Mouse (Mus musculus) stomach, postnatal 0 days (tissue): ENCODE data around the gene Ralgapb. TPM values are rescaled to one million over a fixed set of nuclear protein-coding genes. Genes with fewer than 3 reads are reported as not detected.

Source experiments
- ATAC-seq: fragments of 200-750 bp; cut with Nextera tagmentation; 2 replicates; pipeline ENCODE4 v1.8.0; 2017; ENCODE audit not compliant: low FRiP score, low TSS enrichment
- DNase-seq: peaks from one replicate; pipeline ENCODE4 v3.0.0-alpha.2; 2016; ENCODE audit warnings: low spot score
- H3K27ac ChIP-seq: fragments of 300-500 bp; sonication (generic); replicated peaks from 2 replicates; pipeline ENCODE4 v1.5.1; 2014; ENCODE audit warnings: mild to moderate bottlenecking, control low read depth
- H3K27me3 ChIP-seq: fragments of 300-500 bp; sonication (generic); 2 replicates; pipeline ENCODE4 v1.6.1; 2014; ENCODE audit warnings: low read length; ENCODE audit not compliant: control insufficient read depth, insufficient read depth
- H3K36me3 ChIP-seq: fragments of 300-500 bp; sonication (generic); 2 replicates; pipeline ENCODE4 v1.6.1; 2014; ENCODE audit warnings: low read length, mixed read lengths; ENCODE audit not compliant: control insufficient read depth, insufficient read depth
- H3K4me1 ChIP-seq: fragments of 300-500 bp; sonication (generic); replicated peaks from 2 replicates; pipeline ENCODE4 v1.6.1; 2014; ENCODE audit warnings: antibody characterized with exemption; ENCODE audit not compliant: control insufficient read depth, insufficient read depth
- H3K4me2 ChIP-seq: fragments of 300-500 bp; sonication (generic); replicated peaks from 2 replicates; pipeline ENCODE4 v1.6.1; 2014; ENCODE audit warnings: low read depth, mild to moderate bottlenecking, control low read depth, moderate library complexity
- H3K4me3 ChIP-seq: fragments of 300-500 bp; sonication (generic); 2 replicates; pipeline ENCODE4 v1.5.1; 2014; ENCODE audit warnings: low read depth, low read length, control low read depth
- H3K9ac ChIP-seq: fragments of 300-500 bp; sonication (generic); 2 replicates; pipeline ENCODE4 v1.6.1; 2014; ENCODE audit warnings: mild to moderate bottlenecking, low read length, control low read depth, mixed read lengths
- H3K9me3 ChIP-seq: fragments of 300-500 bp; sonication (generic); 2 replicates; pipeline ENCODE4 v1.6.1; 2016; ENCODE audit warnings: low read length; ENCODE audit not compliant: control insufficient read depth
- CTCF ChIP-seq: IDR thresholded peaks from 2 replicates; pipeline ENCODE4 v1.5.1; 2016; ENCODE audit warnings: antibody characterized with exemption, low read depth, mild to moderate bottlenecking, moderate library complexity
- EP300 ChIP-seq: optimal IDR thresholded peaks from 2 replicates; pipeline ENCODE3; 2016; ENCODE audit warnings: antibody characterized with exemption
- WGBS: fragments of 180-500 bp; shearing (Covaris S2); extraction: QIAGEN DNeasy Blood & Tissue Kit; methylation state at CpG from one replicate; pipeline ENCODE4 v1.1.7; 2014; 5-methylcytosine and 5-hydroxymethylcytosine counted together
- polyA plus RNA-seq: library from polyadenylated mRNA; unstranded; fragments of >200 nt; fragmentation: Nextera tagmentation; extraction: Ambion mirVana; gene quantifications from 2 replicates; pipeline ENCODE4 v1.2.1, GENCODE M21; 2015

Ralgapb gene
- polyA plus RNA-seq, 1 experiment from 2014 or later: 11.4 TPM

DNA sequence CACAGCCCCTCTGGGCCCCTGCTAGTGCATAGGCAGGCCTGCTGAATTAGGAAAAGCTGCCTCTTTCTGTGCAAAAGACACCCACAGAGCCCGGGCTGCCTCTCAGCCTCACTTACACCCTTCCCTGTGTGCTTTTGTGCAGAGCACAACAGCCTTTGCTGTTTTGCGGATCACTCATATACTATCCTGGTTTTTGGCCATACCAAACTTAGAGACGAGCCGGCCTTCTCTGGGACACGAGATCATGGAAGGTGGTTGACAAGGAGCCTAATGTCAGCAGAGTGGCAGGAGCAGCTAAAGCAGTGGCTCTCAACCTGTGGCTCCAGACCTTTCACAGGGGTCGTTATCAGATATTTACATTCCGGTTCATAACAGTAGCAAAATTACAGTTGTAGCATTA lies 93.6 kb downstream of the Ralgapb start:
- DNase-seq (no peak), ATAC-seq (no peak)
- H3K9ac ChIP-seq: no peak overlapping the region
- H3K27me3 ChIP-seq: no peaks in the 10 kb centered on the region
- H3K4me2 ChIP-seq: no peak overlapping the region
- TF ChIP-seq CTCF (no peak), EP300 (no peak)
- H3K4me3 ChIP-seq: no peak overlapping the region
- no peaks in the 10 kb centered on the region for H3K9me3 ChIP-seq
- 67% methylated on average over 7 of the region's 7 CpGs for WGBS
- H3K4me1 ChIP-seq: no peaks in the 10 kb centered on the region
- no peaks in the 10 kb centered on the region for H3K36me3 ChIP-seq
- H3K27ac ChIP-seq: no peak overlapping the region

DNA sequence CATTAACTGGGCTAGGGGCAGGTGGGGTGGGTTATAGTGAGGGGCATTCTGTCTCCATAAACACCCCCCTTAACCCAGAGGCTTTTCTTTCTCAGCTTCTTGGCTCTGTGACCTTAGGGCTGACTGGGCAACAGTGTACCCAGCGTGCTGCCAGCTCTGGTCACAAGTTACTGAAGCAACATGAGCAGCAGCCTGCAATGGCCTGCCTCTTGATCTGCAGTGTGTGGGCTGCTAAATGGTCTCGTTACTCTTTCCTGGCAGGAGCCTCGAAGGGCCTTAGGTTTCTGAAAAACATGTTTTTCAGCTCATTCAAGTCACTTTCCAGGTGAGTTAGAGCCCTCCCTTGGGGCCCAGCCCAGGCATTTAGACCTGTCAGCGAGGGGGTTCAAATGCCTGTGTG lies 94.0 kb downstream of the Ralgapb start:
- Histone ChIP-seq H3K9ac (no peak overlapping the region), H3K27ac (no peak overlapping the region), H3K27me3 (no peaks in the 10 kb centered on the region), H3K9me3 (no peaks in the 10 kb centered on the region), H3K4me1 (no peaks in the 10 kb centered on the region), H3K4me2 (no peak overlapping the region), H3K4me3 (no peak overlapping the region), H3K36me3 (no peaks in the 10 kb centered on the region)
- ATAC-seq: no peak
- no peak for TF ChIP-seq CTCF
- no peak for TF ChIP-seq EP300
- 50% methylated on average over 4 of the region's 4 CpGs for WGBS
- no peak for DNase-seq

DNA sequence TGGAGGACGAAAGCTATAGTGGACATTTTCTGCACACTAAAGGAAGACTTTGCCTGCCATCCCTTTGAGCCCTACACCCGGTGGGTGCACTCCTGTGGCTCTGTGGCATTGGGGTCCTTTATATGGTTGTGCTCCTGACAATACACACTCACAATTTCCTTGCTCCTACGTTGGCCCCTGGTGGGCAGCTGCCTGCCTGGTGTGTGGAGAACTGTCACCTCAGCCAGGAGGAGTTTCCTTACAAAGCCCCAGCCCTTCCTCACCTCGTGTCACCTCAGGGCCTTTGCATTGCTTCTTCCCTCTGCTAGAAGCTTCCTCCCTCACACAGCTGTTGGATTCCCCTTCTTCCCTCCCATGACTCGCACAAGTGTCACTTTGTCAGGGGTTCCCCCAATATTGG lies 96.8 kb downstream of the Ralgapb start:
- ATAC-seq: no peak
- 86% methylated on average over 5 of the region's 5 CpGs for WGBS

DNA sequence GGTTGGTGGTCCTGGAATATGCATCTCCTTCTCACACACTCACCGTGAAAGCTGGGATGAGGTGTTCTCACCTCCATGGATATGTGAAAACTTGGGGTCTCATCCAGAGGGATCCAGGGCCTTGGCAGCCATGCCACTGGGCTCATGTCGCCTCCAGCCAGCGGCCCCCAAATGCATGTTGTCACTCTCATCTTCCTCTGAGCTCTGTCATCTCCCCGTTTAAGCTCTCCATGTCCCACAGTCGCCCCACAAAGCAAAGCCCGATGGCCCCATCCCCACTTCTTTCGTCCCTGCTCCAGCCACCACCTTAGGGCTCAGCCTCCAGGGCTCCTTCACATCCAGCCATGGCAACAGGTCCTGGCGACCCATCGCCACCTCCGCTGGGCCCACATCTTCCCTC lies 97.4 kb downstream of the Ralgapb start:
- no peak for DNase-seq
- no peak overlapping the region for H3K27ac ChIP-seq
- H3K4me3 ChIP-seq: no peak overlapping the region
- no peaks in the 10 kb centered on the region for H3K27me3 ChIP-seq
- no peak for ATAC-seq
- H3K9me3 ChIP-seq: no peaks in the 10 kb centered on the region
- TF ChIP-seq EP300 (no peak), CTCF (no peak)
- WGBS: 94% methylated on average over 10 of the region's 10 CpGs
- H3K9ac ChIP-seq: no peak overlapping the region
- no peak overlapping the region for H3K4me2 ChIP-seq
- H3K36me3 ChIP-seq: no peaks in the 10 kb centered on the region
- no peaks in the 10 kb centered on the region for H3K4me1 ChIP-seq

More for the DNA sequence above, 96.8 kb downstream of the Ralgapb start:
- H3K9me3 ChIP-seq: no peaks in the 10 kb centered on the region
- no peak overlapping the region for H3K4me3 ChIP-seq
- TF ChIP-seq EP300 (no peak), CTCF (no peak)
- DNase-seq: no peak
- H3K9ac ChIP-seq: no peak overlapping the region
- H3K27ac ChIP-seq: no peak overlapping the region
- no peak overlapping the region for H3K4me2 ChIP-seq
- no peaks in the 10 kb centered on the region for H3K4me1 ChIP-seq
- no peaks in the 10 kb centered on the region for H3K27me3 ChIP-seq
- no peaks in the 10 kb centered on the region for H3K36me3 ChIP-seq

DNA sequence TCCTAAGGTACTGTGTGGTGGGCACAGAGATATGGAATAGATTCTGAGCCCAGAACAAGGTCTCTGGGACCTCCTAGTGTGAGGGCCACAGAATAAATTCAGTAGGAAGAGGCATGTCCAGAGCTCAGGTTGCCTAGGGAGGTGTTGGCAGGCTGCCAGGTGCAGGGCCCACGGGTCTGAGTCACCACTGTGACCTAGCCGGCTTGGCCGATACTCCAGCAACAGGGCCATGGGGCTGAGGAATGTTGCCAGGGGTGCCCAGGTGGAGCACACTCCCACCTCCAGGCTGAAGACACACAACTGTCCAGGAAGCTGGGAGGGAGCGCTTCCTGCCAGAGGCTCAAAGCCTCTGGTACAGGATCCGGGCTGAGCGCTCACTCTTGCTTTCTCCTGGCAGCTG lies 101.0 kb downstream of the Ralgapb start:
- Histone ChIP-seq H3K4me3 (no peak overlapping the region), H3K4me1 (no peaks in the 10 kb centered on the region), H3K9ac (no peak overlapping the region), H3K36me3 (no peaks in the 10 kb centered on the region), H3K4me2 (no peak overlapping the region), H3K27ac (peak overlapping the region; percentile 79), H3K27me3 (no peaks in the 10 kb centered on the region), H3K9me3 (no peaks in the 10 kb centered on the region)
- peak; percentile 91 for DNase-seq
- peak; percentile 70 for ATAC-seq
- no peak for TF ChIP-seq CTCF
- no peak for TF ChIP-seq EP300
- 43% methylated on average over 6 of the region's 6 CpGs for WGBS

DNA sequence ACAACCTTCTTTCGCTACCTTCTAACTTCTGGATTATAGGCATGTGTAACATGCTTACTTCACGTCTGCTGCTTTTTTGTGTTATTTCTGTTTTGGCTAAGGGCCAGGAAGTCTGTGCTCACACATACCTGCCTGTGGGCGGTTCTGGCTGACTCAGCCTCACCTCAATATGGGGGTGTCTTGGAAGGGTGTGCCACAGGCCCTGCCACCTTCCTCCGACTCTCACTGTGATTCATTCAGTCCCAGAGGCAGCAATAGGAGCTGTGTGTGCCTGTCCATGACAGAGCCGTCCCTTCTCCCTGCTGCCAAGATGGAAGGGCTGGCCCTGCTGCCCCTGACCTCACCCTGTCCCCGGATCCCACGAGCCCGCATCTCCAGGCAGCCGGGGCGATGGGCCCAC lies 102.9 kb downstream of the Ralgapb start, which contains the start of gene Arhgap40:
TSS of gene Arhgap40 (plus strand) at position 269 of the 400 bp plus-strand sequence.
- WGBS: 64% methylated on average over 10 of the region's 10 CpGs
- Histone ChIP-seq H3K4me3 (0 out of 2 replicates have a peak within 1 kb of the TSS, but pooled peaks have one; percentile 4), H3K27me3 (no peaks in the 10 kb centered on the region), H3K4me2 (no peak within 1 kb of the TSS), H3K9me3 (no peaks in the 10 kb centered on the region), H3K27ac (peak within 1 kb of the TSS; percentile 85), H3K4me1 (no peaks in the 10 kb centered on the region), H3K9ac (peak within 1 kb of the TSS; percentile 18; the same call in 1 of the 2 replicates), H3K36me3 (no peaks in the 10 kb centered on the region)
- no peak for TF ChIP-seq CTCF
- TF ChIP-seq EP300: no peak
- DNase-seq (peak; percentile 75), ATAC-seq (peak; percentile 91)
